Mouse (Mus musculus) urinary bladder, postnatal 25 days (tissue): ENCODE results near the gene Fktn.
"Not testable (repeated sequence)": the region's sequence is repeated elsewhere in the genome, so short reads cannot be mapped to it uniquely, and the experiment has no call there.

ENCODE experiments used
- DNase-seq: peaks from one replicate; pipeline ENCODE4 v3.0.0; 2022; ENCODE audit warnings: low spot score

Gene Fktn

DNA sequence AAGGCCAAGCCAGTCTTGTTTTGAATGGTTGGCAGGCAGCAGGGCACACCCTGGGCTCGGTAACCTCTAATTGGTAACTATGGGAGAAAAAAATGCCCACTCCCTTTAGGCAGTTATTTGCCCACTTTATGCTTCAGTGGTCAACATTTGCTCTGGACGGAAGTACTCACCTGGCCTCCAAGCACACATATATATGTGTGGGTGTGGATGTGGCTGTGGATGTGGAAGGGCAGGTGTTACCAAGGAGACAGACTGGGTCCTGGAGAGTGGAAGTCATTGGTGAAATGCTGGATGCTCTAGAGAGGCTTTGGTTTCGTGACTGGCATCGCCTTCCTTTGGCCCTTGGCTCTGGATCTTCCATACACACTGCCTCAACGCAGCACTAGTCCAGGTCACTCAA lies 58.2 kb downstream of the Fktn start:
- no peak for DNase-seq

DNA sequence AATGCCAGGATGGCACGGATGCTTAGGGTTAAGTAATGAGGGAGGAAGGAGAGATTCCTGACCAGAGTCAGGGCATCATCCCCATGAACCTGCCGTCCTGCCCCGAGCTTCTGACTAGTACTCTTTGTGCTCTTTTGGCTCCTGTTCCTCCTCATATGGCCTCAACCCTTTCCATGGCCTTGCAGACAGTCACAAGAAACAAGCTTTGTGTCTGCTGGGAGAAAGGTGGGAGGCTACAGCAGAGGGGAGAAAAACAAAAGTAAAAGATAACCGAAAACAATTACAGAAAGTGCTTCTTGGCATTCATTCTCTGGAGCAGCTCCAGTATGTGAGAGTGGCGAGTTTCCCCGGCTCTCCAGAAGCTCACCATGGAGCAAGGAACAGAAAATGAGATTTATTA lies 60.1 kb downstream of the Fktn start:
- DNase-seq: no peak

- no peak for DNase-seq
Measured at GRCm38 (mm10) chr4:53781396-53781795, 67.6 kb downstream of the Fktn start.

- no peak for DNase-seq
Measured at GRCm38 (mm10) chr4:53782216-53783070, 68.6 kb downstream of the Fktn start.

GRCm38 (mm10) chr4:53785746-53786398 lies 72.1 kb downstream of the Fktn start:
- no peak for DNase-seq

GRCm38 (mm10) chr4:53786851-53787250 lies 73.1 kb downstream of the Fktn start:
- no peak for DNase-seq

- no peak for DNase-seq
Measured at GRCm38 (mm10) chr4:53789346-53789745, 75.5 kb downstream of the Fktn start.

GRCm38 (mm10) chr4:53794257-53794966 lies 80.6 kb downstream of the Fktn start:
- no peak for DNase-seq

- DNase-seq: no peak
Measured at GRCm38 (mm10) chr4:53795086-53795485, 81.3 kb downstream of the Fktn start.

DNA sequence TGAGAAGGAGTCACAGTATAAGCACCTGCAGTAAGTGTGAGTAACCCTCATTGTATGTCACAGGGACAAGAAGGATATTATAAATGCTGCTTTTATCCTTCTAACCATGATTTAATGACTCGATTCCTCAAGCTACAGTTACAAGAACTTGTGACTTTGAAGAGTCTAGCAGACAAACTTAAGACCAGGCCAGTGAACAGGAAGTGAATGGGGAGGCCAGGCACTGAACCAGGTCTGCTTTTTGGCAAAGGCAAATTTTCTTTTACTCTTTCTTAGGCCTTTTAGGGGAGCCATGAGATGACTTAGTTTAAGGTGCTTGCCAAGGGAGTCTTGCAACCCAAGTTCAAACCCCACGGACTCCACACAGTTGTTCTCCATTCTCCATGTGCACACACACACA lies 81.9 kb downstream of the Fktn start:
- DNase-seq: no peak

DNA sequence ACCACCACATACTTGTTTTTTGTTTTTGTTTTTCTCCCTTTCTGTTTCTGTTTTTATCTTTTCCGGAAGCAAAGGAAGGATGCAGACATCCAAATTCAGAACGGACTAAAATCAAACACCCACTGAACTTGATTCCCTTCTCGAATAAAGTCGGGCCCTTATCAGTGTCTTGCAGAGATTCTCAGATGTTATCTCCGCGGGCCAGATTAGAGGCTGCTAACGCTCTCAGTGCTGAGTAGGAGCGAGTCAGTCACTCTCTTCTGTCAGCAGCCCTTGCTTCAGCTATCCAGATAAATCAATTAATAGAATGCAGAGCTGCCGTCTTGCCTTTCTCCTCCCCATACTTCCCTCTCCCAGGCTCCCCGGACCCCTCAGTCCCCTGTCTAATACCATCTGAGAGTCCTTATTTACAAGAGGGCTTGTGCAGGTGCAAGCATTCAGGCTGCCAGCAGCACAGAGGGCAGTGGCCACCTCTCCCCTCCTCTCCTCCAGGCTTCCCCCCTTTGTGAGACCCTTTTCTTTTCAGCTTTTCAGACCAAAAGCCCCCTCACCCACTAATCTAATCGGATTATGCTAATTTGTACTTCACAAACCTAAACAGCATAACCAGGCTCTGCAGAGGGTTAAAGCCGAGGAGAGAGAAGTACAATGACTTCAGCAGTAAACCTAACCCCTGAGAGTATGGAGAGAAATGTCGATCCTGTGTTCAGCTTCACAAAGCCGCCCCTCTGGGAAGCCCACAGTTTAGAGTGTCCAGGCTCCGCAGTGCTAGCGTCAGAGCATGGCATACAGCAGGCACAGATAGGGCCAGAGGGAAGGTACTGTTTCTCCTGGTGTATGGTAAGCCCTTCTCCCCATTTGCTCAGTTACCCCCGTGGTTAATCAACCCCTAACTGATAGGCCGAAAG lies 83.3 kb downstream of the Fktn start:
- DNase-seq: no peak

DNA sequence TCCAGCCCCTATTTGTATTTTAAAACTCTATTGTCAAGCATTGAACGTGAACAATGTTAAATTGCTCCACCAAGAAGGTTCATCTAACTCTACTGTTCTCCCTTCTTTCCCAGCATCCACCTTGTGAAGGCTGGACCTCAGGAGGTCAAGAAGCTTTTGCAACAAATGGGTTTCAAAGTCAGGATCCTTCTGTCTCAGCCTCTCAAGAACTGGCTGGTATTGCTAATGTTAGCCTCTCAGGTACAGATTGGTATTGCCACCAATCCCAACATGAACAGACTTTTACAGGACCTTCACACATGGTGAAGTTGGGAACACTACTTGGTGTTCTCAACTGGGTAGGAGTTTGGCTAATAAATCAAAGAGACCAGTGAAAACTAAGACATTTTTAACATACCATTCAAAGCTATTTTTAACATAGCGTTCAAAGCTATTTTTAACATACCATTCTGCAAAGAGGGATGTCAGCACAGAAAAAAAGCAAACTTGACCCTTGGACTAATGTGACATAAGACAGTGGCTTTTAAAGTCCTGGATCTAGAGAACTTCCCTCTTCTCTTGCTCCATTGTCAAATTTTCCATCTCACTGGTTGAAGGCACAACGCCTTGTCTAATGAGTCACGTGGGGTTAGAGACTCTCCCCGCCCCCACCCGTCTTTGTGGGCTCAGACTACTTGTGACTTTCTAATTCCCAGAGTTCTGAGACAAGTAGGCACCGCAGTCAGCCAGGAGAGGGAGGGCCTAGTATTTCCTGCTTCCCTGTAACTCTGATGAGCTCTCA lies 85.3 kb downstream of the Fktn start:
- DNase-seq: no peak

DNA sequence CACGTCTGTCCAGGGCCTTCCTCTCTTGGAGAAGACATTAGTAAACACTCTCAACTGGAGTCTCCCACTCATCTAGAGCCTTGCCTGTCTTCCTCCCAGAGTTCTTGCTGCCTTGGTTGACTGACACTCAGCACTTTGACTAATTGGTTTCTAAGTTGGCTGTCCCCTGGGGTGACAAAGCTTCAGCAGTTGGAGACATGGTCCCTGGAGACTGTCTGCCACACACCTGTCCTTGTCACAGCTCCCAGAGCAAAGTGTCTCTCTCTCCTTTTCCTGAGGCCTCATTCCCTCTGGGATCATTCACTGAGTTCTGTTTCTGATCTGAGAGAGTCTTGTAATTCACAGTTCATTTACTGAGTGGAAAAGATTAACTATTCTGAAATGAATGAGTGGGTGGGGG lies 86.0 kb downstream of the Fktn start:
- DNase-seq: no peak

- DNase-seq: not testable (repeated sequence)
Measured at GRCm38 (mm10) chr4:53803674-53804073, 89.9 kb downstream of the Fktn start.

- DNase-seq: not testable (repeated sequence)
Measured at GRCm38 (mm10) chr4:53806428-53806827, 92.6 kb downstream of the Fktn start.

DNA sequence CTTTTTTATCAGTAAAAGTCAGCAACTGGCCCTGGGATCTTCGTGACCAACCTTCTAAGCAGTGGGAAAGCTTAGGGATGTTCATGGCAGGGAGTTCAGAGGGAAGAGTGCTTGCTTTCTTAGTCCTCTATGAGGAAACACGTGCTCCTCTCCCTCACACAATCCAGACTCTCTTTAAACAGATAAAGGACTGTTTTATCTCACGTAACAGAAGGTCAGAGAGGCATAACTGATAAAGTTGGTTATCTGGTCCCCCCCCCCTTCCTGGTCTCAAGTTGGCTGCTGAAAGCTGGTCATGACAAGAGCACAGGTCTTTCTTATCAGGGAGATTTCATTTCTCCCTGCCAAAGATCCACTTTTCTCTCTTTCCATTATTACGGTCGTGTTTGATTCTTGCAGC lies 104.5 kb downstream of the Fktn start:
- DNase-seq: no peak

DNA sequence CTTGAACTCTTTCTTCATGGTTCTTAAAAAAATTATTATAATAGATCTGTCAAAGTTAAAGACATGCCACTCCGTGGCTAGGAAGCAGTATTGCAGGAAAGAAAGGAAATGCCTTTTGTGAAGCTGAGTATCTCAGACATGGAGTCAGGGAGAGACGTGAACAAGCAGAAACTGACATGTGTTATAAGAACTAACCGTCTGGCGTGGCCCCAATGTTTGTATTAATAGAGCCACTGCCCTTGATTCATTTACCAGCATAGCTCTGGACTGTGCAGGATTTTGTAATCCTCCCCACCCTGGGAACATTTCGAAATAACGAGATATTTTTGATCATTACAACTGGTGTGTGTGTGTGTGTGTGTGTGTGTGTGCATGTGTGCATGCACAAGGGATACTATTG lies 109.9 kb downstream of the Fktn start:
- DNase-seq: peak; percentile 33

GRCm38 (mm10) chr4:53824831-53825230 lies 111.0 kb downstream of the Fktn start:
- DNase-seq: no peak

- DNase-seq: peak; percentile 75
Measured at GRCm38 (mm10) chr4:53825821-53826605, 112.2 kb downstream of the Fktn start, which contains the start of gene Tmem38b. Gene Tmem38b (plus strand): TSS chr4:53826045.

DNA sequence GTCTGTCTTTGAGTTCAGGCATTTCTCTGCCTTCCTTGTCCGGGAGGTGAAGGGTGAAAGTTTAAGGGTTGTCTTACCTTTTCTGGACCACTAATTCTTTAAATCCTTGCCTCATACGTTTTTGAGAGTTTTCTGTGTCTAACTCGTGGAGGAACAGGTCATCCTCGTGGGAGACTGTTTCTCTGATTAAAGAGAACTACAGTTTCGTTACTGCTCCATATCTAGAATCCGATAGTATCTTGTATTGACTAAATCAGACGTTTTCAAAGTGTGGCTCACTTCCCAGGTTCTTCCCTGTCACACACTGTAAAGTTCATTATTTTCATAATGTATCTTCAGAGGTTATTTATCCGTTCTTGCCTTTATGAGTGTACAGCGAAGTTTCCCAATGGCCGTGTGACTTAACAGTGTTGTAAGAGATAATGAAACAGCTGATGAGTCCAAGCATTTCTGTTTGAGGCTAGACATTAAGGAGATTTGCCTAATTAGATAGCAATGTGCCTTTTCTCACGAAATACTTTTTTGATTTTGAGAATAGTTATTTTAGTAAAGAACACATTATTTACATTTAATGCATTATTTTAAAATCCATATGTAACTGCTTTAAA lies 112.9 kb downstream of the Fktn start:
- no peak for DNase-seq
